Mouse (Mus musculus) lung, postnatal 0 days (tissue): ENCODE measurements around the gene Pold3.

Experiments used
- CTCF ChIP-seq: IDR thresholded peaks from 2 replicates; pipeline ENCODE4 v1.5.1; 2016; ENCODE audit warnings: antibody characterized with exemption, mild to moderate bottlenecking
- EP300 ChIP-seq: IDR thresholded peaks from 2 replicates; pipeline ENCODE4 v1.6.1; 2016; ENCODE audit warnings: antibody characterized with exemption, mild to moderate bottlenecking, control low read depth

GRCm38 (mm10) chr7:100126514-100126913, 5.1 kb upstream of the Pold3 start:
- TF ChIP-seq CTCF (no peak), EP300 (no peak)
